In genomic region chr5:113179451-113179842, GRCm38 (mm10) we compare ENCODE assay signal across 9 mouse cellular contexts. TPM values are rescaled to one million over a fixed set of nuclear protein-coding genes. Genes with fewer than 3 reads are reported as not detected.
DNase-seq lines count a peak whose midpoint lies in the region; ATAC-seq lines count a peak whose summit lies in the region.
"Had no signal": no experiment of that assay in that cellular context is flagged by ENCODE, and none has a peak within 500 bp of the region (broad histone marks: within the 10 kb centered on the region; RNA-seq: fewer than 3 reads in every experiment).

No protein-coding gene starts in this region.

- no peak for DNase-seq in heart, postnatal 25 days (ENCODE audit: low spot score)
- DNase-seq in MN1 (ENCODE audit: low spot score), result peak; percentile 76
- peak; percentile 55 for DNase-seq in hindbrain, embryonic 11.5 days (ENCODE audit: low spot score)
- DNase-seq in thymus, postnatal 4 days, result no peak
- no peak for DNase-seq in adrenal gland, adult 8-10 months

- no peaks in the 10 kb centered on the region for H3K27me3 ChIP-seq in heart, embryonic 11.5 days (ENCODE audit: control insufficient read depth, insufficient read depth, low read length)
- H3K27me3 ChIP-seq in hindbrain, embryonic 11.5 days (ENCODE audit: control insufficient read depth, insufficient read depth, low read length), result no peaks in the 10 kb centered on the region
- H3K27me3 ChIP-seq in liver, embryonic 15.5 days, result no peaks in the 10 kb centered on the region

- peak overlapping the region; percentile 72 for H3K4me2 ChIP-seq in heart, embryonic 11.5 days
- H3K4me2 ChIP-seq in hindbrain, embryonic 11.5 days (replicated peaks; ENCODE audit: low read depth, low read length), result peak overlapping the region; percentile 46
- H3K4me2 ChIP-seq in liver, embryonic 15.5 days, result peak overlapping the region; percentile 58; the same call in 1 of the 2 replicates

- peak overlapping the region; percentile 73 for H3K27ac ChIP-seq in heart, embryonic 11.5 days (ENCODE audit: low read depth, low read length)
- peak overlapping the region; percentile 71 for H3K27ac ChIP-seq in hindbrain, embryonic 11.5 days (ENCODE audit: low read depth, low read length)
- no peak overlapping the region for H3K27ac ChIP-seq in liver, embryonic 15.5 days (replicated peaks)

- H3K9me3 ChIP-seq in heart, embryonic 11.5 days (replicated peaks; ENCODE audit: control insufficient read depth, low read length), result no peaks in the 10 kb centered on the region
- no peaks in the 10 kb centered on the region for H3K9me3 ChIP-seq in hindbrain, embryonic 11.5 days (ENCODE audit: control insufficient read depth, low read length)
- H3K9me3 ChIP-seq in liver, embryonic 15.5 days (replicated peaks), result no peaks in the 10 kb centered on the region

- intact Hi-C loops in heart, postnatal 25 days (cut with DNase I), result loop anchor here (10.0 kb wide), 1 partner anchor 125 kb away; no protein-coding TSS in a partner anchor

- H3K36me3 ChIP-seq in heart, embryonic 11.5 days (ENCODE audit: control insufficient read depth, insufficient read depth, low read length), result no peaks in the 10 kb centered on the region
- no peaks in the 10 kb centered on the region for H3K36me3 ChIP-seq in hindbrain, embryonic 11.5 days (ENCODE audit: control insufficient read depth, insufficient read depth, low read length)
- no peaks in the 10 kb centered on the region for H3K36me3 ChIP-seq in liver, embryonic 15.5 days (replicated peaks)

- 7% methylated on average over 5 of the region's 9 CpGs for WGBS in heart, embryonic 11.5 days (ENCODE audit: insufficient replicate concordance)
- WGBS in hindbrain, embryonic 11.5 days, result 8% methylated on average over 2 of the region's 9 CpGs
- 24% methylated on average over 8 of the region's 9 CpGs for WGBS in liver, embryonic 15.5 days (ENCODE audit: insufficient replicate concordance)

- peaks cover 7% of the 10 kb centered on the region for H3K4me1 ChIP-seq in heart, embryonic 11.5 days (ENCODE audit: control insufficient read depth, insufficient read depth, low read length)
- H3K4me1 ChIP-seq in hindbrain, embryonic 11.5 days (replicated peaks; ENCODE audit: control insufficient read depth, insufficient read depth, low read length), result peaks cover 6% of the 10 kb centered on the region
- H3K4me1 ChIP-seq in liver, embryonic 15.5 days (replicated peaks), result peaks cover 23% of the 10 kb centered on the region

- H3K9ac ChIP-seq in heart, embryonic 11.5 days (ENCODE audit: low read depth, low read length), result peak overlapping the region; percentile 67
- H3K9ac ChIP-seq in hindbrain, embryonic 11.5 days (ENCODE audit: low read depth, low read length), result peak overlapping the region; percentile 37
- no peak overlapping the region for H3K9ac ChIP-seq in liver, embryonic 15.5 days

- peak overlapping the region; percentile 39 for H3K4me3 ChIP-seq in heart, embryonic 11.5 days (ENCODE audit: low read depth, low read length)
- peak overlapping the region; percentile 18 for H3K4me3 ChIP-seq in hindbrain, embryonic 11.5 days (ENCODE audit: low read depth, low read length)
- no peak overlapping the region; the same call in 1 of the 2 replicates for H3K4me3 ChIP-seq in liver, embryonic 15.5 days (replicated peaks)

- ATAC-seq in heart, embryonic 11.5 days (replicated peaks; ENCODE audit: insufficient number of reproducible peaks, low FRiP score, low TSS enrichment), result no peak
- peak; percentile 18; the same call in 1 of the 2 replicates for ATAC-seq in hindbrain, embryonic 11.5 days (ENCODE audit: low FRiP score)
- no peak for ATAC-seq in liver, embryonic 15.5 days (ENCODE audit: insufficient read depth)
- ATAC-seq in cerebellum, adult (ENCODE audit: insufficient number of reproducible peaks, low FRiP score, low TSS enrichment), result no peak

RNA-seq across cellular contexts. Expression of gene 2900026A02Rik, which starts 41.6 kb away (rescaled TPM):
- polyA plus RNA-seq in heart, embryonic 11.5 days (2014; fragmentation: Nextera tagmentation; extraction: Ambion mirVana), result 7.0 and 9.7 TPM in 2 replicates
- 10 to 100 TPM; 21.3 to 26.1 TPM for total RNA-seq in heart, postnatal 25 days (2021)
- polyA plus RNA-seq in hindbrain, embryonic 11.5 days (2014; fragmentation: Nextera tagmentation; extraction: Ambion mirVana), result 1.2 and 1.5 TPM in 2 replicates
- polyA plus RNA-seq in liver, embryonic 15.5 days (2015; fragmentation: Nextera tagmentation; extraction: Ambion mirVana), result 2.0 and 2.8 TPM in 2 replicates
- total RNA-seq in adrenal gland, adult 8-10 months (2022), result 10 to 100 TPM; 13.5 to 20.0 (median 15.7) TPM

RNA-seq across cellular contexts. Expression of gene Tmem211, which starts 47.3 kb away (rescaled TPM):
- polyA plus RNA-seq in heart, embryonic 11.5 days (2014; fragmentation: Nextera tagmentation; extraction: Ambion mirVana), result not detected in 2 replicates
- total RNA-seq in heart, postnatal 25 days (2021), result not detected
- polyA plus RNA-seq in hindbrain, embryonic 11.5 days (2014; fragmentation: Nextera tagmentation; extraction: Ambion mirVana), result 0.08 TPM in 1 of 2 replicates, not detected in the other
- not detected in 2 replicates for polyA plus RNA-seq in liver, embryonic 15.5 days (2015; fragmentation: Nextera tagmentation; extraction: Ambion mirVana)
- not detected for total RNA-seq in adrenal gland, adult 8-10 months (2022)
- total RNA-seq: gastrocnemius, postnatal 10 days had no signal

Comparison
In these comparisons a context has a peak if more than half of its experiments do, and no peak if none do; other contexts are left out.
1. DNase-seq: peak in MN1 (single experiment) and hindbrain, embryonic 11.5 days (single experiment); none in heart, postnatal 25 days (single experiment), thymus, postnatal 4 days (single experiment) and adrenal gland, adult 8-10 months (single experiment).
2. Peak in every context shown above with its lines, with median percentiles within 50 percentile points of each other: H3K4me2 ChIP-seq.